Mouse (Mus musculus): ENCODE results near the gene Wnk3. TPM values are rescaled to one million over a fixed set of nuclear protein-coding genes. Genes with fewer than 3 reads are reported as not detected.

The Wnk3 gene
- total and polyA plus RNA-seq, 2 experiments from 2014 or later: 10.5 to 49.5 TPM

- Histone ChIP-seq H3K36me3 (ENCODE audit: insufficient read depth, low read length) (no peaks in the 10 kb centered on the region), H3K4me3 (ENCODE audit: low read length) (no peak overlapping the region), H3K9ac (replicated peaks; ENCODE audit: low read length) (no peak overlapping the region), H3K27ac (no peak overlapping the region), H3K4me1 (ENCODE audit: insufficient read depth, low read length) (no peaks in the 10 kb centered on the region), H3K27me3 (ENCODE audit: insufficient read depth, low read length) (no peaks in the 10 kb centered on the region), H3K4me2 (ENCODE audit: low read depth, low read length) (no peak overlapping the region), H3K9me3 (ENCODE audit: low read length) (no peaks in the 10 kb centered on the region)
- ATAC-seq (no peak), DNase-seq (ENCODE audit: low spot score) (no peak)
- no peak for TF ChIP-seq CTCF (IDR thresholded peaks at IDR 0.05; ENCODE audit: low read depth)
- WGBS: 90% methylated on average over 2 of the region's 2 CpGs
These were observed 135.7 kb downstream of the Wnk3 start for GRCm38 (mm10) chrX:151333615-151334014.

GRCm38 (mm10) chrX:151337804-151338203 lies 139.9 kb downstream of the Wnk3 start:
- no peak for TF ChIP-seq CTCF (IDR thresholded peaks at IDR 0.05; ENCODE audit: low read depth)
- DNase-seq (ENCODE audit: low spot score) (peak; percentile 2), ATAC-seq (no peak)
- Histone ChIP-seq H3K9me3 (ENCODE audit: low read length) (no peaks in the 10 kb centered on the region), H3K9ac (replicated peaks; ENCODE audit: low read length) (no peak overlapping the region), H3K36me3 (ENCODE audit: insufficient read depth, low read length) (no peaks in the 10 kb centered on the region), H3K27ac (no peak overlapping the region), H3K4me3 (ENCODE audit: low read length) (no peak overlapping the region), H3K27me3 (ENCODE audit: insufficient read depth, low read length) (no peaks in the 10 kb centered on the region), H3K4me1 (ENCODE audit: insufficient read depth, low read length) (no peaks in the 10 kb centered on the region), H3K4me2 (ENCODE audit: low read depth, low read length) (no peak overlapping the region)
- WGBS: 56% methylated on average over 4 of the region's 4 CpGs

- Histone ChIP-seq H3K27me3 (ENCODE audit: insufficient read depth, low read length) (no peaks in the 10 kb centered on the region), H3K27ac (peak within 1 kb of the TSS; percentile 83), H3K36me3 (ENCODE audit: insufficient read depth, low read length) (no peaks in the 10 kb centered on the region), H3K9ac (replicated peaks; ENCODE audit: low read length) (peak within 1 kb of the TSS; percentile 67), H3K4me2 (ENCODE audit: low read depth, low read length) (peak within 1 kb of the TSS; percentile 60), H3K4me3 (ENCODE audit: low read length) (peak within 1 kb of the TSS; percentile 62), H3K9me3 (ENCODE audit: low read length) (no peaks in the 10 kb centered on the region), H3K4me1 (ENCODE audit: insufficient read depth, low read length) (no peaks in the 10 kb centered on the region)
- TF ChIP-seq CTCF (IDR thresholded peaks at IDR 0.05; ENCODE audit: low read depth): no peak
- DNase-seq (ENCODE audit: low spot score): peak; percentile 90
- whole genome bisulfite sequencing: 24% methylated on average over 49 of the region's 56 CpGs
- peak; percentile 96 for ATAC-seq
These were observed 146.1 kb downstream of the Wnk3 start, which contains the start of gene Fam120c for GRCm38 (mm10) chrX:151343761-151344500. Gene Fam120c, plus strand, starts transcription at chrX:151344175.

DNA sequence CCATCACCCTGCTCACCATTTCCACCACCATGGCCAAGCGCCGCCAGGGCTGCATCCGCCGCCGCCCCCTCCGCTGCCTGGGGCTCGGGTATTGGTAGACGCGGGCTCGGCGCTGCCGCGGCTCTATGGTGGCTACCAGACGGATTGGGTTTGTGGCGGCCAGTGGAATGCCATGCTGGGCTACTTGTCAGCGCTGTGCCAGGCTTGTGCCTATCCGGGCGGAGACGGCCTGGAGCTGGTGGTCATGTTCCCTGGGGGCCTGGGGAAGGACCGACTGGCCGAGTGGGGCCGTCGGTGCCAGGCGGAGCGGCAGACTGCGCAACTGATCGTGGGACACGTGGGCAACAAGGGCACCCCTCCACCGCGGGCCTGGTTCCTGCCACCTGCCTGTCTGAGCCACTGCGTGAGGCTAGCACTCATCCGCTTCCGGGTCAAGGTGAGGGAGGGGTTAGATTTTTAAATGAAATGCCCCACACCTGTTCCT lies 146.7 kb downstream of the Wnk3 start:
- H3K9ac ChIP-seq (replicated peaks; ENCODE audit: low read length): peak overlapping the region; percentile 67
- H3K9me3 ChIP-seq (ENCODE audit: low read length): no peaks in the 10 kb centered on the region
- no peaks in the 10 kb centered on the region for H3K4me1 ChIP-seq (ENCODE audit: insufficient read depth, low read length)
- peak overlapping the region; percentile 62 for H3K4me3 ChIP-seq (ENCODE audit: low read length)
- H3K36me3 ChIP-seq (ENCODE audit: insufficient read depth, low read length): no peaks in the 10 kb centered on the region
- DNase-seq (ENCODE audit: low spot score) (peak; percentile 43), ATAC-seq (peak; percentile 60)
- no peaks in the 10 kb centered on the region for H3K27me3 ChIP-seq (ENCODE audit: insufficient read depth, low read length)
- TF ChIP-seq CTCF (IDR thresholded peaks at IDR 0.05; ENCODE audit: low read depth): no peak
- WGBS: 24% methylated on average over 32 of the region's 33 CpGs
- H3K27ac ChIP-seq: peak overlapping the region; percentile 83
- H3K4me2 ChIP-seq (ENCODE audit: low read depth, low read length): peak overlapping the region; percentile 60

GRCm38 (mm10) chrX:151345333-151346125 lies 147.7 kb downstream of the Wnk3 start:
- peak overlapping the region; percentile 32; the same call in 1 of the 2 replicates for H3K27ac ChIP-seq
- WGBS: 28% methylated on average over 11 of the region's 11 CpGs
- no peaks in the 10 kb centered on the region for H3K4me1 ChIP-seq (ENCODE audit: insufficient read depth, low read length)
- no peak for ATAC-seq
- DNase-seq (ENCODE audit: low spot score): peak; percentile 52
- no peaks in the 10 kb centered on the region for H3K36me3 ChIP-seq (ENCODE audit: insufficient read depth, low read length)
- no peaks in the 10 kb centered on the region for H3K27me3 ChIP-seq (ENCODE audit: insufficient read depth, low read length)
- no peak for TF ChIP-seq CTCF (IDR thresholded peaks at IDR 0.05; ENCODE audit: low read depth)
- H3K9ac ChIP-seq (replicated peaks; ENCODE audit: low read length): peak overlapping the region; percentile 67
- no peaks in the 10 kb centered on the region for H3K9me3 ChIP-seq (ENCODE audit: low read length)
- peak overlapping the region; percentile 60 for H3K4me2 ChIP-seq (ENCODE audit: low read depth, low read length)
- H3K4me3 ChIP-seq (ENCODE audit: low read length): peak overlapping the region; percentile 62

GRCm38 (mm10) chrX:151347278-151347677 lies 149.4 kb downstream of the Wnk3 start:
- no peak for TF ChIP-seq CTCF (IDR thresholded peaks at IDR 0.05; ENCODE audit: low read depth)
- Histone ChIP-seq H3K9me3 (ENCODE audit: low read length) (no peaks in the 10 kb centered on the region), H3K4me2 (ENCODE audit: low read depth, low read length) (peak overlapping the region; percentile 60)

More at GRCm38 (mm10) chrX:151347278-151347677, 149.4 kb downstream of the Wnk3 start:
- Histone ChIP-seq H3K27ac (no peak overlapping the region), H3K9ac (replicated peaks; ENCODE audit: low read length) (no peak overlapping the region), H3K4me3 (ENCODE audit: low read length) (no peak overlapping the region), H3K36me3 (ENCODE audit: insufficient read depth, low read length) (no peaks in the 10 kb centered on the region), H3K4me1 (ENCODE audit: insufficient read depth, low read length) (no peaks in the 10 kb centered on the region), H3K27me3 (ENCODE audit: insufficient read depth, low read length) (no peaks in the 10 kb centered on the region)
- no peak for DNase-seq (ENCODE audit: low spot score)
- no peak for ATAC-seq
